Mouse (Mus musculus): ENCODE results near the gene Pla2g2f.

DNA sequence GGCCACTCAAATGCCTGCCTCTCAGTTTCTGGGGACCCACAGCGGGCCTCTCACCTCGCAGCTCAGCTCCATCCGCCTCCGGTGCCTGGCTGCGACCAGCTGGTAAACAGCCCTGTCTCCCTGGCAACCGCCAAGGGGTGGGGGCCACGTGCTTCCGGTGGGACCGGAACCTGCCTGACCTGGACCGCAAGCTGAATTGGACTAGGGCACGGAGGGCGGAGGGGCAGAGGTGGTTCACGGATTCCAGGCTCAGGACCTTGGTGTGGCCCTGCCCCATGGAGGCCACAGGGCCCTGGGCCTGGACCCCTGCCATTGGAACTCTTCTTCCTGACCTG, 32.3 kb downstream of the Pla2g2f start:
- TF ChIP-seq CEBPB (IDR thresholded peaks at IDR 0.05; ENCODE audit: insufficient read depth, poor library complexity, severe bottlenecking) (no peak), USF1 (IDR thresholded peaks at IDR 0.05; ENCODE audit: low read depth) (no peak)
